Mouse (Mus musculus) liver, embryonic 13.5 days (tissue): ENCODE measurements around the gene Rab11fip5. TPM values are rescaled to one million over a fixed set of nuclear protein-coding genes. Genes with fewer than 3 reads are reported as not detected.
A peak's percentile ranks its signal among the peaks of the same experiment; 100 is the strongest.

ENCODE experiments used
- ATAC-seq: fragments of 200-750 bp; cut with Nextera tagmentation; 2 replicates; pipeline ENCODE4 v1.8.0; 2017; ENCODE audit warnings: low read depth, mild to moderate bottlenecking, moderate number of reproducible peaks, moderate library complexity
- DNase-seq: peaks from one replicate; pipeline ENCODE4 v3.0.0; 2022
- H3K27ac ChIP-seq: fragments of 300-500 bp; sonication (generic); 2 replicates; pipeline ENCODE4 v1.5.1; 2015; ENCODE audit warnings: moderate library complexity, mild to moderate bottlenecking, inconsistent platforms
- H3K27me3 ChIP-seq: fragments of 300-500 bp; sonication (generic); 2 replicates; pipeline ENCODE4 v1.6.1; 2015; ENCODE audit warnings: mild to moderate bottlenecking, inconsistent platforms
- H3K36me3 ChIP-seq: fragments of 300-500 bp; sonication (generic); 2 replicates; pipeline ENCODE4 v1.6.1; 2015; ENCODE audit warnings: mild to moderate bottlenecking, inconsistent platforms
- H3K4me1 ChIP-seq: fragments of 300-500 bp; sonication (generic); replicated peaks from 2 replicates; pipeline ENCODE4 v1.6.1; 2015; ENCODE audit warnings: inconsistent platforms
- H3K4me2 ChIP-seq: fragments of 300-500 bp; sonication (generic); 2 replicates; pipeline ENCODE4 v1.6.1; 2015; ENCODE audit warnings: inconsistent platforms, mild to moderate bottlenecking, moderate library complexity
- H3K4me3 ChIP-seq: fragments of 300-500 bp; sonication (generic); replicated peaks from 2 replicates; pipeline ENCODE4 v1.5.1; 2015; ENCODE audit warnings: mild to moderate bottlenecking, inconsistent platforms
- H3K9ac ChIP-seq: fragments of 300-500 bp; sonication (generic); 2 replicates; pipeline ENCODE4 v1.6.1; 2015; ENCODE audit warnings: mild to moderate bottlenecking, inconsistent platforms
- H3K9me3 ChIP-seq: fragments of 300-500 bp; sonication (generic); replicated peaks from 2 replicates; pipeline ENCODE4 v1.6.1; 2016; ENCODE audit warnings: inconsistent platforms
- WGBS: fragments of 180-500 bp; shearing (Covaris S2); methylation state at CpG from one replicate; pipeline ENCODE4 v1.1.7; 2015; ENCODE audit not compliant: insufficient replicate concordance; 5-methylcytosine and 5-hydroxymethylcytosine counted together
- polyA plus RNA-seq: library from polyadenylated mRNA; unstranded; fragments of >200 nt; fragmentation: Nextera tagmentation; extraction: Ambion mirVana; gene quantifications from 2 replicates; pipeline ENCODE4 v1.2.1, GENCODE M21; 2015

The Rab11fip5 gene
- polyA plus RNA-seq, 1 experiment from 2014 or later: 0.71 TPM

DNA sequence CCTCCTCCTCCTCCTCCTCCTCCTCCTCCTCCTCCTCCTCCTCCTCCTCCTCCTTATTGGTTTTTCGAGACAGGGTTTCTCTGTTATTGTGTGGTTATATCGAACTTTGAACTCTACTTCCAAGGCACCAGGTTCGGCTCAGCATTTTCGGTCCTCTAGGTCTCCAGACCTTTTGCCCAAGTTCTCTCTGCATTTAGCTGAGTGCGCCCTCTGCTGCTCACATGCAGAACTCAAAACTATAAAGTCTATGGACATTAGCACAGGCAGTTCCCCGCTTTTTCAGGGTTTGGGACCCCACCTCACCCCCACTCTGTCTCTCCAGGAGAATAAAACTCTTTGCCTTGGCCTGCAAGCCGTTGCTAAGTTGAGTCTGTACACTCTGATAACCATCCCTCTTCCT is 17.4 kb upstream of the Rab11fip5 start:
- WGBS: 12% methylated on average over 6 of the region's 7 CpGs

DNA sequence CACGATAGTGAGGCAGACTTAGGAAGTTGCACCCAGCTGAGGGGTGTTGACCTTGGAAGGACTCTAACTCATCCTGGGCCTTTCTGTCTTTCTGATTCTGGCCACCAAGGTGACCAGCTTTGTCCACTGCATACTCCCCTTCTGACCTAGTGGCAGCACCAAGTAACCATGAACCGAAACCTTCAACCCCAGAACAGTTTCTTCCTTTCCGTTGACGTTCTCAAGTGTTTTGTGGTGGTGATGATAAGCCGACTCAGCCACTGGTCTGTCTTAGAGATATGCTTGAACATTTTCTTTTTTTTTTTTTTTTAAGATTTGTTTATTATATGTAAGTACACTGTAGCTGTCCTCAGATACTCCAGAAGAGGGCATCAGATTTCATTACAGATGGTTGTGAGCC is 14.2 kb upstream of the Rab11fip5 start:
- H3K4me1 ChIP-seq: peaks cover 15% of the 10 kb centered on the region
- WGBS: 27% methylated on average over 5 of the region's 5 CpGs
- H3K27ac ChIP-seq: no peak overlapping the region
- ATAC-seq (peak; percentile 76), DNase-seq (no peak)
- H3K27me3 ChIP-seq: 0 out of 2 replicates have a peak, but pooled peaks cover 3% of the 10 kb centered on the region
- no peaks in the 10 kb centered on the region for H3K36me3 ChIP-seq
- H3K4me2 ChIP-seq: peak overlapping the region; percentile 19; the same call in 1 of the 2 replicates
- no peaks in the 10 kb centered on the region for H3K9me3 ChIP-seq
- H3K4me3 ChIP-seq: no peak overlapping the region
- no peak overlapping the region for H3K9ac ChIP-seq

More for the DNA sequence above, 17.4 kb upstream of the Rab11fip5 start:
- DNase-seq (no peak), ATAC-seq (no peak)
- Histone ChIP-seq H3K27me3 (no peaks in the 10 kb centered on the region), H3K36me3 (no peaks in the 10 kb centered on the region), H3K9me3 (no peaks in the 10 kb centered on the region; the same call in 1 of the 2 replicates), H3K27ac (no peak overlapping the region), H3K4me1 (peaks cover 9% of the 10 kb centered on the region), H3K9ac (no peak overlapping the region), H3K4me2 (no peak overlapping the region), H3K4me3 (no peak overlapping the region)

DNA sequence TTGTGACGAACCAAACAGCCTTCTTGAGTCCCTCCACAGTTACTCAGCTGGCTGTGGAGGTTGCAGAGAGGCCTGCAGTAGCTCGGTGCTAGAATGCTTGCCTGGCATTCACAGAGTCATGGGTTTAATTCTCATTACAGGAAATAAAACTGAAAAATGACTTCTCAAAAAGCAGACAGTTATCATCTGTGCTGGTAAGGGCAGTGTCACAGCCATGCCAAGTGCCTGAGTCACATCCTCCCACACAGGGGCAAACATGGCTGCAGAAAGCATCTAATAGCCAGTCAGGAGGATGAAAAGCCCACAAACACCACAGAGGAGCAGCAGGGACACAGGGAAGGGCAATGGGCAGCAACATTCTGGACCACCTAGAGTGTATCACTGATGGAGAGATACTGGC is 8.4 kb upstream of the Rab11fip5 start:
- ATAC-seq: no peak
- Histone ChIP-seq H3K36me3 (no peaks in the 10 kb centered on the region), H3K4me3 (no peak overlapping the region), H3K27me3 (0 out of 2 replicates have a peak, but pooled peaks cover 3% of the 10 kb centered on the region), H3K4me1 (peaks cover 39% of the 10 kb centered on the region), H3K9me3 (no peaks in the 10 kb centered on the region), H3K9ac (no peak overlapping the region), H3K27ac (no peak overlapping the region), H3K4me2 (no peak overlapping the region)
- DNase-seq: no peak
- 66% methylated on average over 2 of the region's 2 CpGs for WGBS

DNA sequence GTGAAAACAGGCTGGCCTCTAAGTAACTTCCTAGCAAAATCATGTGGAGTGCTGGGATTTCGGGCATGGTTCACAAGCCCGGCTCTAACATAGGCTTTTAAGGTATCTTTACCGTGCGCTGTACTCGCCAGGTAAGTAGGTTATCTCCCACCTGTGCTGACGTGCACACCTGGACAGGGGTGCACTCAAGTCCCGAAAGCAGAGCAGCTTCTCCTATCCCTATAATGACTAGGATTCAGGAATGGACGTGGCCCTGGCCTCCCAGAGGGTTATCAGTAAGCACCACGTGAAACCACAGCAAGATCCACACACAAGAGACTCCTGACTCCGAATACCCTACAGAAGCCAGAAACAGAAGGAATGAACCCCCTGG is 7.2 kb upstream of the Rab11fip5 start:
- Histone ChIP-seq H3K4me3 (peak overlapping the region; percentile 44), H3K27me3 (0 out of 2 replicates have a peak, but pooled peaks cover 3% of the 10 kb centered on the region), H3K9me3 (no peaks in the 10 kb centered on the region), H3K4me1 (peaks cover 48% of the 10 kb centered on the region), H3K36me3 (no peaks in the 10 kb centered on the region), H3K27ac (no peak overlapping the region), H3K4me2 (peak overlapping the region; percentile 67), H3K9ac (no peak overlapping the region)
- no peak for DNase-seq
- WGBS: 55% methylated on average over 10 of the region's 10 CpGs
- no peak for ATAC-seq

DNA sequence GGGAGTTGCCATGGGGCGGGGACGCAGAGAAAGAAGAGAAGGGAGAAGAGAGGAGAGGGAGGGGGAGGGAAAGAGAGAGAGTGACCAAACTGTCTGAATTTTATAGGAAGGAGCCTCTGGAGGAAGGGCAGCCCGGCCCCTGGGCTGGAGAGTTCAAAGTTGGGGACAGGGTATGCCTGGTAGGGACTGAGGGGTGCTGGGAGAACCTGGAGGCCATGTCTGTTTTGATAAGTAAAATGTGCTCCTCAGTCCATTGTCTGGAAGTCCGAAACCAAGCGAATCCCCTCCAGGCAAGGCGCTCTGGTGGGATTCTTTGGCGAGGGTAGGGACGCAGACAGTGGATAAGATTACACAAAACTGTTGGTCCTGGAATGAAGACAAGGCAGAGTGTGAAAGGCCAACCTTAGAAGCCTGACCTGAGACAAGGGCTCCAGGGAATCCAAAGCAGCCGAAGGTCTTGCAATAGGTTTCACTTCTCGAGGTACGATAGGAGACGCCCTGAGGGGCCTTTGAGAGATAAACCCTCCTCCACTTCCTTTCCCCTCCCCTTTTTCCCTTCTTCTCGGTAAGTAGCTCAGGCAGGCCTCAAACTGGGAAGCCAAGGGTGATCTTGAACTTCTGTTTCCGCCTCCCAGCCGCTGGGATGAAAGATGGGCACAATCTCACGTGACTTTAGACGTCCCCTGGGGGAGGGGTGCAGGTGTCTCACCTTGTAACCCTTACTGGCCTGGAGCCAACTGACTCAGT is 6.6 kb upstream of the Rab11fip5 start:
- H3K4me3 ChIP-seq: peak overlapping the region; percentile 44
- peak overlapping the region; percentile 44; the same call in 1 of the 2 replicates for H3K9ac ChIP-seq

DNA sequence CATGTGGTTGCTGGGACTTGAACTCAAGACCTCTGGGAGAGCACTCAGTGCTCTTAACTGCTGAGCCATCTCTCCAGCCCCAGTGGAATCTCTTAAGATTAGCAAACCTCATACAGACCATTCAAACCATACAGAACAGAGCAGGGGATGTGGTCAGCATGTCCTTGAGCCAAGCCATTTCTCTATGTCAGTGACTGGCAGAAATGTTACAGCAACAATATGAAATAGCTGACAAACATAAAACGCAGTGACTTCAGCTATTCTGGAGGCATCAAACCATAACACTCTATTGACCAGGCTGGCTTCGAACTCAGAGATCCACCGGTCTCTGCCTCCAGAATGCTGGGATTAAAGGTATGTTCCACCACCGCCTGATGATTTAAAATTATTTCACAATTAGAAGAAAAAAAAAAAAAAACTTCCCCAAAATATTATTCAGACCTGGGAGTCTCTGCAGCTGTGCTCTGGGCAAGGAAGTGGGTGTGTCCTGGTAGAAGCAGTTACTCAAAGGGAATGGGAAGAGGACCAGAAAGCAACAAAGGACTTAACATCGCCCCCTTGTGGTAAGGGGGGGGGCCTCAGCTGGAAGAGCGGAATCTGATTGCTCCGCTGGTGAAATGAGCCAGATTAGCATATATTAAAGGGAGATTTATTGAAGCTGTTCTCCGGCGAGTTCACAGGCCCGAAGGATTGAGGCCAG is 5.9 kb upstream of the Rab11fip5 start:
- 0 out of 2 replicates have a peak, but pooled peaks cover 3% of the 10 kb centered on the region for H3K27me3 ChIP-seq
- 25% methylated on average over 10 of the region's 10 CpGs for WGBS
- peak overlapping the region; percentile 67 for H3K4me2 ChIP-seq
- H3K36me3 ChIP-seq: no peaks in the 10 kb centered on the region
- H3K4me1 ChIP-seq: peaks cover 50% of the 10 kb centered on the region
- ATAC-seq (peak; percentile 49), DNase-seq (peak; percentile 65)
- H3K9ac ChIP-seq: 0 out of 2 replicates have a peak overlapping the region, but pooled peaks have one; percentile 44
- peak overlapping the region; percentile 44 for H3K4me3 ChIP-seq
- H3K9me3 ChIP-seq: no peaks in the 10 kb centered on the region
- H3K27ac ChIP-seq: no peak overlapping the region

More for the DNA sequence above, 6.6 kb upstream of the Rab11fip5 start:
- ATAC-seq: 0 out of 2 replicates have a peak, but pooled peaks have one; percentile 19
- Histone ChIP-seq H3K9me3 (no peaks in the 10 kb centered on the region), H3K4me1 (peaks cover 49% of the 10 kb centered on the region), H3K36me3 (no peaks in the 10 kb centered on the region), H3K27me3 (no peaks in the 10 kb centered on the region), H3K27ac (0 out of 2 replicates have a peak overlapping the region, but pooled peaks have one; percentile 2), H3K4me2 (peak overlapping the region; percentile 67)
- DNase-seq: no peak
- WGBS: 11% methylated on average over 17 of the region's 17 CpGs

DNA sequence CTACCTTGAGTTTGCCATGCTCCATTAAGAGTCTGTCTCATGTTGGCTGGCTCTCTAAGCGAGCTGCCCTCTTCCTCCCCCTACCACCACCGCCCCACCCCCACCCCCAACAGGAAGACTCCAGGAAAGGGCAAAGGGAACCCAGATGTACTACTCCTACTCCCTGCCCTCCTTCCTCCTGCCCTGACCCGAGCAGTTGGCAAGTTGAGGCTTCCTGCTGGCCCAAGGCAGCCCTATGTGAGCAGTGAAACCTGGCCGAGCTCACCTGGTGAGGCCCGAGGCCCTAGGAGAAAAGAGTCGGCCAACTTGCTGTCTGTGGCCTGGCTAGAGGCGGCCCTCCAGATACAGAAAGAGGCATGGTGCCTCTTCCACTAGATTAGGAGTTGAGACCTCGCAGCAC is 4.2 kb upstream of the Rab11fip5 start:
- Histone ChIP-seq H3K4me3 (no peak overlapping the region), H3K27me3 (peaks cover 9% of the 10 kb centered on the region), H3K4me1 (peaks cover 65% of the 10 kb centered on the region), H3K36me3 (no peaks in the 10 kb centered on the region), H3K4me2 (no peak overlapping the region), H3K27ac (no peak overlapping the region), H3K9me3 (no peaks in the 10 kb centered on the region), H3K9ac (no peak overlapping the region)
- no peak for ATAC-seq
- no peak for DNase-seq
- WGBS: 34% methylated on average over 8 of the region's 8 CpGs

DNA sequence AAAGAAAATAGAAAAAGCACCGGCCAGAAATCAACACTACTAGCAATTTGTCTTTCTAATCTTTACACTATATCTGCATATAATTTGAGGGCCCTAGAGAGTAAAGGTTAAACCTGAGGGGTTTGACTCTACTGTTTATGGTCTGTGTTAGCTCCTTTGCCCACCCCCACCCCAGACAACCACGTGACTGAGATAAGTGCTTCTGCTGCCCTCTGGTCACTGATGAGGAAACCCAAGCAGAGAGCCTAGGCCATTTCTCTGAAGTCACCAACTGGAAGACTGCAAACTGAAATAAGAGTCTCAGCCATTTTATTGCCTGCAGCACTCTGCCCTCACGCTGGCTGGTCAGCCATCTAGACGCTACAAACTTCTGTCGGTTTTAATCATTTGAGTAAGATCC is 3.4 kb upstream of the Rab11fip5 start:
- peaks cover 70% of the 10 kb centered on the region for H3K4me1 ChIP-seq
- H3K9ac ChIP-seq: no peak overlapping the region
- H3K27me3 ChIP-seq: peaks cover 17% of the 10 kb centered on the region
- no peak overlapping the region for H3K27ac ChIP-seq
- H3K36me3 ChIP-seq: no peaks in the 10 kb centered on the region
- ATAC-seq (no peak), DNase-seq (no peak)
- H3K4me2 ChIP-seq: no peak overlapping the region
- H3K4me3 ChIP-seq: no peak overlapping the region
- no peaks in the 10 kb centered on the region for H3K9me3 ChIP-seq
- WGBS: 40% methylated on average over 5 of the region's 5 CpGs

DNA sequence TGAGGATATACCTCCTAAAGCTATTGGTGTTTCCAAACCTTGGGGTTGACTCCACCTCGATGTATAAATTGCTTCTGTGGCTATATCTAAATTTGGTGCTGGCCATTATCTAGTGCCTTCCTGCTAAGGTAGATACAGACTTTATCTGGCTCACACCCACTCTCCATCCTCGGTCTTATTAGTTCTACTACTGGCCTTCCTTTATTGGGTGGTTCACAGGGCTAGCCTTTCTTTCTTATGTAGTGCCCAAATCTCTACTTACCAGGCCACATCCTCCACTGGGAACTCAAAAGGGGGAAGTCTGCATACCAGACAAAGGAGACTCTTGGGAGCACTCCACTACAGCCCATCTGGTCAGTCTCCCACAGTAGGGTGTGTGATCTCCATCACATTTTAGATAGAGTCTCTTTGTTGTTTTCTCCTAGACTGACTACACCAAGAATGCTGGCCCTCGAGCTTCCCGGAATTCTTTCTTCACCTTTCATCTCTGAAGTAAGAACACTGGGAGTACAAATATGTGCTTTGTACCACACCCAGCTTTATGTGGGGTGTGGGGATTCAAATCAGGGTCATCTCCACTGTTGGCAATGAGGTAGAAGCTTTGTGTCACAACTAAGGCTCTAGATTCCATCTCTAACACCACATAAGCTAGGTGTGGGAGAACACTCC is 2.8 kb upstream of the Rab11fip5 start:
- WGBS: 40% methylated on average over 4 of the region's 4 CpGs
- H3K9ac ChIP-seq: no peak overlapping the region
- no peaks in the 10 kb centered on the region for H3K36me3 ChIP-seq
- no peak for DNase-seq
- peaks cover 21% of the 10 kb centered on the region for H3K27me3 ChIP-seq
- ATAC-seq: peak; percentile 26
- H3K4me1 ChIP-seq: peaks cover 70% of the 10 kb centered on the region
- no peak overlapping the region for H3K27ac ChIP-seq
- no peaks in the 10 kb centered on the region for H3K9me3 ChIP-seq
- no peak overlapping the region for H3K4me3 ChIP-seq
- H3K4me2 ChIP-seq: peak overlapping the region; percentile 24

DNA sequence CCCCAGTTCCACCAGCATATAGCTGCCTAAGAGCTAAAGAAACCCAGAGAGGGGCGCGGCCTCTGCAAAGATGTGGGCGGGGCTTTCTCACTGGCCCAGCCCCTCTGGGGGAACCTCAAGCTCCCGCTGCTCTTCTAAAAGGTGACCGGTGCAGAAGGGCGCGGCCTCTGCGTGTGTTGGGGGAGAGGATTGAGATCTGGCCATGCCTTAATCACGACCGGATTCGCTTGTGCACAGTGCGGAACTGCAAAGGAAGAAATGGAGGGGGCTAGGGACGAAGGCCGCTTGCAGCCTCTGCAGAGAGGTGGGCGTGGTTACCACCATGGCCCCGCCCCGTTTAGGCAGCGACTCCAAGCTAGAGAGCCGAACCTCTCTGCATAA is 290 bp upstream of the Rab11fip5 start:
- Histone ChIP-seq H3K4me3 (peak overlapping the region; percentile 71), H3K4me2 (peak overlapping the region; percentile 99), H3K27ac (no peak overlapping the region), H3K36me3 (no peaks in the 10 kb centered on the region), H3K27me3 (peaks cover 35% of the 10 kb centered on the region), H3K9me3 (no peaks in the 10 kb centered on the region), H3K9ac (peak overlapping the region; percentile 5; the same call in 1 of the 2 replicates), H3K4me1 (peaks cover 49% of the 10 kb centered on the region)
- DNase-seq: peak; percentile 94
- peak; percentile 94 for ATAC-seq
- WGBS: under 1% methylated on average over 19 of the region's 19 CpGs
